Mouse (Mus musculus): ENCODE data around the gene Itpk1.

DNA sequence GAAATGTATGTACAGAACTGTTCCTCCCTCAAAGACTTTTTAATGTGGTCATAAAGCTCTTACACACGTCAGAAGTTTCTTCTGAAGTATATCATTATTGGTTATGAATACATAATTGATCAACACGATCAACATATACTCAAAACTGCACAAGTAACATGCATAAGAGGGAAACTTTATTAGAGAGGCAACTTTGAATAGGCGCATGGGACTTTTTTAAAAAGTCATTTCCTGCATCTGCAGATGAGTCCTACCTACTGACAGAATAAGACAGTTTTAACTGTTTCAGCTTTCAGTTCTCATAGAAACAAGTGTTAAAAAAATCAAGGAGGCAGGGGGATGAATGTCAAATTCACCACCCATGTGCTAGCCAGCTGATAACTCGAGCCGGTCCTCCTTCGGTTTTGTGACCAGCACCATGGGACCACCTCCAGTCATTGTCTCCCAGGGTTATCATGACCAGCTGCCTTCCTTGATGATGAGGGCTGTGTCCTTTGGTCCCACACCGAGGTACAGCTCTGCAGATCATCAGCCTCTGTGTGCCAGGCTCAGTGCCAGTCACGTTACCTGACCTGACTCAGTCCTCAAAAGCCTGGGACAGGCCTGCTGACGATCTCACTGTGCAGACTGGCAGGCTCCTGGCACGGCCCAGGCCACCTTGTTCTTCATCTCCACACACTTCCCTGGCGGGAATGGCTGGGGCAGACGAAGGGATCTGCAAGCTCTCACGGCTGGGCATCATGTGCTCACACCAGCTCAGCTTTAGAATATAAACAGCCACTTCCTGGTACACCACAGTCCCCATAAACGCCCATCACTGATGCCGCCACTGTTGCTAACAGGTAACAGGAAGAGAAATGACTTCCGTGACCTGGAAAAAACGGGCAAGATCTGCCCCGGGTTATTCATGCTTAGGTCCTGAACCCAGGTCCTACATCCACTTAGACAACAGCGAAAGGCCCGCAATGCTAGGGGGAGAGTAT is 31.6 kb downstream of the Itpk1 start:
- TF ChIP-seq POLR2A (IDR thresholded peaks at IDR 0.05; ENCODE audit: low read depth, low read length), result no peak
- TF ChIP-seq CTCF (IDR thresholded peaks at IDR 0.05; ENCODE audit: extremely low read depth, insufficient read length, insufficient replicate concordance, low read depth, low read length), result no peak

All from small intestine, adult 2 months (tissue).